Mouse (Mus musculus) granulocyte monocyte progenitor cell, adult 5-6 weeks (primary cell): ENCODE data around the gene Hoxb5. TPM values are rescaled to one million over a fixed set of nuclear protein-coding genes. Genes with fewer than 3 reads are reported as not detected.

Experiments
- ATAC-seq: replicated peaks from 2 replicates; pipeline ENCODE4 v1.8.0; 2016; ENCODE audit warnings: mild to moderate bottlenecking, moderate TSS enrichment, inconsistent platforms; ENCODE audit not compliant: poor library complexity, severe bottlenecking
- total RNA-seq, 2 experiments: library from RNA; stranded (forward) in 1 of 2; stranded (reverse) in 1 of 2; fragments of 200-712, 200-1000 nt in 1 of 2; fragments of >200 nt in 1 of 2; fragmentation: Nextera tagmentation in 1 of 2; gene quantifications; 2 replicates each; pipeline ENCODE4 v1.2.3; 2014 to 2017

The Hoxb5 gene
- total RNA-seq, 2 experiments from 2014 or later: 0.05 TPM; not detected in 1

DNA sequence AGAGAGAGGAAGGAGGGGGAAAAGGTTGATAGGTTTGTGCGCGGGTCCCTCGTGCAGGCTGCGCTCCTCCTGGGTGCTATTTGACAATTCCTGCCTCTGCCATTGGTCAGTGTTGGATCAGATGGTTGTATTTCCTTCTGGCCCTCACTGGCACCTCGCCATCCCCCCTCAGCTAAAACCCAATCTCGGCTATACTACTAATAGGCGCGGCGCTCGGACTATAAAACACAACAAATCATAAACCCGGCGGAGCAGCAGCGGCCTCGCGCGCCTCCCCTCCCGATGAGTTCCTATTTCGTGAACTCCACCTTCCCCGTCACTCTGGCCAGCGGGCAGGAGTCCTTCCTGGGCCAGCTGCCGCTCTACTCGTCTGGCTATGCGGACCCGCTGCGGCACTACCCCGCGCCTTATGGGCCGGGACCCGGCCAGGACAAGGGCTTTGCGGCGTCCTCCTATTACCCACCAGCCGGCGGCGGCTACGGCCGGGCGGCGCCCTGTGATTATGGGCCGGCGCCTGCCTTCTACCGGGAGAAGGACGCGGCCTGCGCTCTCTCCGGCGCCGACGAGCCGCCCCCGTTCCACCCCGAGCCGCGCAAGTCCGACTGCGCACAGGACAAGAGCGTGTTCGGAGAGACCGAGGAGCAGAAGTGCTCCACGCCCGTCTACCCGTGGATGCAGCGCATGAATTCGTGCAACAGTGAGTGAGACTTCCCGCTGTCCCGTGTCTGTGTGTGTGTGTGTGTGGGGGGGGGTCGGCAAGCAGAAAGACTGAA is 4.1 kb upstream of the Hoxb5 start:
- ATAC-seq: peak; percentile 9; the same call in 1 of the 2 replicates

DNA sequence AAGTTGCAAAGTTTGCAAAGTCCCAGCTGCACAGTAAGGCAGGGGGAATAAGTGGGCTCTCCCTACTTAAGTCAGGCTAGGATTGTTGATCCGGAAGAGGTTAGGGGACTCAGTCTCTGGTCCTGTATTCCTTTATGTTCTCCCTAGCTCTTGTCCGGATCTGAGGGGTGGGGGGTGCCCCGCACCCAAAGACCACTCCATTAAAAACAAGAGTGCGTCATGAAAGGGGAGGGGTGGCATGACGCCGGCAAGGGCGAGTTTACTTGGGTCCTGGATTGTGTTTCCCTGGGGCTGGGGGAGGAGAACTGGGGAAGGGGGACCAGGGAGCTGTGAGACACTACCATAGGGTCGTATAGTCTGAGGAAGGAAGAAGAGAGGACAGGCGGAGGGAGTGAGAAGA is 3.4 kb upstream of the Hoxb5 start:
- no peak for ATAC-seq

DNA sequence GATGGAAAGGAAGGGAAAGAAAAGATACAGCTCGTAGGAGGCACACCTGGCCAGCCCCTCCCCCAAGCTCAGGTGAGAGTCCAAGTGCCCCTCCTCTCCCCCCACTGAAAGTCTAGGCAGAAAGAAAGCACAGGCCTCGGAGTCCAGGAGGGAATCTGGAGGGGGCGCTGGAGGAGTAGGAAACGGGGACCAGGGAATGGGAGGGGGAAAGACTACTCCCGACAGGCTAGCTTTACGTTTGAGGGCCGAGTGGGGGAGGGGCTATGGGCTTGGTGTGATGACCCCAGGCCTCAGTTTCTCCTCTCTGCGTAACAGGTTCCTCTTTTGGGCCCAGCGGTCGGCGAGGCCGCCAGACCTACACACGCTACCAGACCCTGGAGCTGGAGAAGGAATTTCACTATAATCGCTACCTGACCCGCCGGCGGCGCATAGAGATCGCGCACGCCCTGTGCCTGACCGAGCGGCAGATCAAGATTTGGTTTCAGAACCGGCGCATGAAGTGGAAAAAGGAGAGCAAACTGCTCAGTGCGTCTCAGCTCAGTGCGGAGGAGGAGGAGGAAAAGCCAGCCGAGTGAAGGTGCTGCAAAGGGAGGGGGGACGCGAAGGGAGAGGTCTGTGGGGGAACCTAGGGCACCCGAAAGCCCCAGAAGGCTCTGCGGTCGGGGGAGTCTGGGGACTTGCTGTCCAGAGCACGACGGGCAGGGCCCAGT is 2.6 kb upstream of the Hoxb5 start:
- ATAC-seq: no peak

DNA sequence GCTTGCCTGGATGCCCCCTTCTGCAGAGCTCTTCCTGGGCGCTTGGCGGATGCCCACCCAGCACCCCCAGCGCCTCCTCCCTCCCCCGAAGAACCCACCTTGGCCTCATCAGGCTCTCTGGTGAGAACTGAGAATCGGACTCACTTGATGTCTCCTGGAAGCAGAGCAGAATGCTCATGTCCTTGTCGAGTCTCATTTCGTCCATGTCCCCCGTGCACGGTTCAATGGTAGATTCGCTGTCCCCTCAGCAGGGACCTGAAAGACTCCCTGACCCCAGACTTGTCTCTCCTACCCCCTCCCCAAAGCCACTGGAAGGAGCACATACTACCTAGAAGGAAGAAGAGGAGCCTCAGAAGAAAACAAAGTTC is 2.1 kb upstream of the Hoxb5 start:
- ATAC-seq: no peak

DNA sequence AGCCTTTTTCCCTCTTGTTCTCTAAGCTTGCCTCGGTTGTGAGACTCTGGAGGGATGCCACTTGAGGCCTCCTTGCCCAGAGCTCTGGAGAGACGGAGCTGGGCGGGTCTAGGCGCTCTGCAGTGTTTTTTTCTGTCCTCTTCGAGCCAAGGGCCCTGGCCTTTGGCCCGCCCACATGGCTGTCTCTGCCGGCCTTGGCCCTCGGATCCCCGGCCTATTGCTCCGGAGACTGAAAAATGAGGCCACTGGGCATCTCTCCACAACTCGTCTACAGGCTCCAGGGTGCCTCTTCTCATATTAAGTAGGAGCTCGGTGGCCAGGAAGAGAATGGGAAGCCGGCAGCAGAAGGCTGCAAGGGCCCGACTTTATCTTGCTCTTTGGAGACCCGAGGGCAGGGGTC is 1.3 kb upstream of the Hoxb5 start:
- ATAC-seq: no peak

DNA sequence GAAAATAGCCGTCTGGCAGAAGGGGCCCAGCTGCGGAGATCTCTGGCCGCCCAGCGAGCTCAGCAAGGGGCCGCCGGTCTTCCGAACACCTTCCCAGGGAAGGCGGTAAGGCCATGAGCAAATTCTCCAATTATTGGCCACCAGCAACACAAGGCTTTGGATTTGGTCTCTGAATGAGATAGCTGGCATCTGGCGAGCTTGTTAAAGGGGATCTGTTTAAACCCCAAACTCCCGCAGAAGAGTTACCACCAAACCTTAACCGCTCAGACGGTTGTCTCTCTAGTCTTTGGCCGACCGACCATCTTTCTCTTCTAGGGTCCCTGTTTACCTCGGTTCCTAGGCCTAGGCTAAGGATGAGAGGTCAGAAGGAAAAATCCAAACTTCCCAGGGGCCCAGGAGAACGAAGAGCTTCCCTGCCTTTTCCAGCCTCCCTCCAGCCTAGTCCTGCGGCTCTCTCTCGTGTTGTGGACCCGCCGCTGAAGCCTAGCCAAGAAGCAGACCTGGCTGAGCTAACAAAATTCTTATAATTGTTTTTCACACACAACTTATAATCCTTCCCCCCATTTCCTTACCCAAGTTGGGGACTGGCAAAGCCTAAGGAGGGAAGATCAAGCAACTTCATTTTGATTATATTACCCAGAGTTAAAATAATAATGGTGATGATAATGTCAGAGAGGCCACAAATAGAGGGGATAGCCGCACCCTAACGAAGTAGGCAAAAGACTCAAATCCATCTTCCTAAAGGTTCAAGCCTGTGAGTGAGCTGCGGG is 570 bp upstream of the Hoxb5 start:
- no peak for ATAC-seq

- no peak for ATAC-seq
Observed at GRCm38 (mm10) chr11:96304381-96305195, 1.5 kb downstream of the Hoxb5 start.

DNA sequence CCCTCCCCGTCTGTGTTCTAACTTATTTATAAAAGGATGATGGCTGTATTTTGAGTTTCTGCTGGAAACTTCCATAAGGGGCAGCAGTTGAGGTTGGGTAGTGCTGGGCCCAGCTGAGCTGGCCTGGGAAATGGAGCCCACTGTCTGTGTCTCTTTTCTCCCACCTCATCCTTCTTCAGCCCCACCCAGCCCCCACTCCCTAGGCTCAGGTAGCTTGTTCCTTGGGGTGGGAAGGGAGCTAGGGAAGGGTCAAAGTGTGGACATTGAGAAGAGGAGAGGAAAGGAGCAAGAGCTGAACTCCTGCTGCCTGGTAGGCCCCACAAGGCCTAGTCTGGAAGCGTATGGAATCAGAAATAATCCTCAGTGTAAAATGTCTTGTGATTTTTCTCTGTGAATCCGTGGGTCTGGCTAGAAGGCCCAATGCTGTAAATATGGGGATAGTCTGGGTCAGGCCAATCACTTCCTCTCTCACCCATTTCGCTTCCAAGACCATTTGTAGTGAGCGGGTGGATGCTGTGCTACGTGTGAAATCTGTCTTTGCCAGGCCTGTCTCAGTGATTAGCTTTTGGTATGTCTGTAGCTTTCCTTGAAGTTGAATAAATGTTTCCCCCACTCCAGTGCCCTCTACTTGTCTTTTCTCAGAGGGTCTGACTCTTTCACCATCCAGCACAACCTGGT is 2.5 kb downstream of the Hoxb5 start:
- ATAC-seq: no peak

GRCm38 (mm10) chr11:96306183-96306907 is 3.2 kb downstream of the Hoxb5 start:
- ATAC-seq: no peak

DNA sequence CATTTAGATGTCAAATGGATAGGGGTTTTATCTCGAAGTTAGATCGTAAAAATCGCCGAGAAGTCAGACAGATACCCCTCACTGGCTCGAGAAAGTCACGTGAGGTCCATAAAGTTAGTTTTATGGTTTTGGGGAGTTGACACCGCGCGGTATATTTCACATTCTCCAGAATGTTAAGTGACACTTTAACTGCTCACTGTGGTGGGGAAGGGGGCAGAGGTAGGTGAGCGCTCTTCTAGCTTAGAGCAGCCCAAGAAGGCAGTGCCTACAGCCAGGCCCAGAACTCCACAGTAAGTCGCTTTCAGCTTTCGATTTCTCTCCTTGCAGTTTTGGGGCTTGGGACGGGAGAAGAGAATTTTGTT is 3.8 kb downstream of the Hoxb5 start:
- no peak for ATAC-seq

GRCm38 (mm10) chr11:96308763-96309162 is 5.6 kb downstream of the Hoxb5 start:
- no peak for ATAC-seq

DNA sequence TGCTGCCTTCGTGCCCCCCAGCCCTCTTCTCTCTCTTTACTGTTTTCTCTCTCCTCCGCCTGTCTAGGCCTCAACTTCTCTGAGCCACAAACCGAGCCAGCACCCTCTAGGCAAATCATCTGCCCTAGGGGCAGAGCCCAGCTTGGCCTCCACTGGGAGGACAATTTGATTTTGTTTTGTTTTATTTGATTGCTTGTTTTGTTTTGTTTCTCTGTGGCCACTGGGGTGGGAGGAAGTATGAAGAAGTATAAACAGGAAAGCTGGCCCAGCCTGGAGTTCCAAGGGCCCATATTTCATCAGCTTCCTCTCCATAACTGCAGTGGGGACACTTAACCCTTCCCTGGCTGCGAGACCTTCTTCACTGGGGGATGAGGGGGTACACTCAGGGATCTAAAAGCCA is 6.2 kb downstream of the Hoxb5 start:
- ATAC-seq: no peak

DNA sequence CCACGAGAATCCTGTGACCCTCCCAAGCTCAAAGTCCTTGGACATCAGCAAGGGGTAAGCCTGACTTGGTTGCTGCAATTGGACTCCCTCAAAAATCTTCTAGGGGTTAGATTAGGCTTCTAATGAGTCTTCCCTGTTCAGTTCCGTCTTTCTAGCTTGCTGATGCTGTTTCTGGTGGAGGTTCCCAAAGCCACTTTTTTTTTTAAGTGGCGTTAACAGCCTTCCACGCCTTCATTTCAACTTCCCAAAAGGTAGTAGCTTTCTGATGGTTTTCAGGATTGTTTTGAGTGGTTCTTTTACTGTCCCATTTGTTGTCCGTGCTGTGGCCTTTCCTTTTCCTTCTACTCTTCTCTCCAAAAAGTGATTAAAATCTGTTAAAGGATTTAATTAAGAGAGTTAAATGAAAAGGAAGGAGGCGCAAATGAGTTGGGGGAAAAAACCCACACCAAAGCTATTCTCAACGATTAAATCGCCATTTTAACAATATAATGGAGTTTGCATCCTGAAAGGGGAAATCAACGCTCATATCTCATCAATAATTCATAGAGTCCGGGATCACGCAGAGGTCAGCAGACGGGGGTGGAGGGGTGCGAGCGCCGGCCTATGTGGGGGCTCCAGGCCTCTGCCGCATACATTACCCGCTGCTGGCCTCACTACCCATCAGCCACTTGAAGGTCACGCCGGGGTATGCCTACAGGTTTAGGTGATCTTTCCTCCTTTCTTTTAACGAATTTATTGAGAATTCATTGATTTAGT is 7.2 kb downstream of the Hoxb5 start:
- no peak for ATAC-seq

DNA sequence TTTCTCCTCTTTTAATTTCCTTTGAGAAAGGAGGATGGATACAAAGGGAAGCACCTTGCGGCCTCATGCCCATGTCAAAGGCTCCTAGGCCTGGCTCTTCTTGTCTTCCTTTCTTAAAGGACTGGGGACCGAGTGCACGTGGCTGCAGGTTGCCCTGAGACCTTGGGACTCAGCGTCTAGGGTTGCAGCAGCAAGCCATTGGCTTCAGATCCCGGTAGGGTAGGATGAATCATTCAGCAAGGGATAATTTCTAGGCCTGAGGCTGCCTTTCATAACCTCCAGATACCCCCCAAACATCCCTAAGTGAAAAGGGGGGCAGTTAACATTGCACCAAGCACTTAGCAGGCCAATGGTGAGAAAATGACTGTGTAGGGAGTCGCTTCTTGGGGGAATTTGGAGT is 8.0 kb downstream of the Hoxb5 start:
- peak; percentile 5; the same call in 1 of the 2 replicates for ATAC-seq

GRCm38 (mm10) chr11:96311520-96312417 is 8.6 kb downstream of the Hoxb5 start:
- peak; percentile 87 for ATAC-seq

DNA sequence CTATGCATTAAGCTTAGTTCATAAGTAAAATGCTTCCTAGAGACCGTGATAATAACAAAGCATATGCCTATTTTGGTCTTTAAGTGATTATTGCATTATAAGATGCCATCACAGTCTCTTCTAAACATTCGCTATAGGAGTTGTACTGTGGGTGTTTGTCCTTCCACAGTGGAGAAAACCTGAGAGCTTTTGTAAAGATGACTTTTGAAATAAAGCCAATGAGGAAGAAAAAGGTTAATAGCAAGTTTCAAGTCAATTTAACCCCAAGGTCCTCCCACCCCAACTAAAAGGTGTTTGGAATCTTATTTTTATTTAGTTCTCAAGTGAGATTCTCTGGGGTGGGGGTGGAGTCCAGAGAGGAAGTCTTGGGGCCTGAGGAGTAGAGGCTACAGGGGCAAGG is 10.0 kb downstream of the Hoxb5 start:
- ATAC-seq: no peak

- no peak for ATAC-seq
Observed at GRCm38 (mm10) chr11:96313806-96314428, 10.8 kb downstream of the Hoxb5 start.
